Mouse (Mus musculus) forebrain, postnatal 0 days (tissue): ENCODE data around the gene Grb10. TPM values are rescaled to one million over a fixed set of nuclear protein-coding genes. Genes with fewer than 3 reads are reported as not detected.

Experiments used
- ATAC-seq: fragments of 200-750 bp; cut with Nextera tagmentation; 2 replicates; pipeline ENCODE4 v1.8.0; 2017; ENCODE audit warnings: mild to moderate bottlenecking, moderate library complexity
- DNase-seq: peaks from one replicate; pipeline ENCODE4 v3.0.0-alpha.2; 2015
- H3K27ac ChIP-seq: fragments of 300-500 bp; sonication (generic); 2 replicates; pipeline ENCODE4 v1.5.1; 2014; ENCODE audit warnings: low read depth, mild to moderate bottlenecking, antibody characterized with exemption, low read length, moderate library complexity, mixed read lengths
- H3K27me3 ChIP-seq: fragments of 300-500 bp; sonication (generic); 2 replicates; pipeline ENCODE4 v1.6.1; 2014; ENCODE audit warnings: mild to moderate bottlenecking, low read length, mixed read lengths; ENCODE audit not compliant: insufficient read depth
- H3K36me3 ChIP-seq: fragments of 300-500 bp; sonication (generic); 2 replicates; pipeline ENCODE4 v1.6.1; 2014; ENCODE audit warnings: mild to moderate bottlenecking, moderate library complexity; ENCODE audit not compliant: insufficient read depth
- H3K4me1 ChIP-seq: fragments of 300-500 bp; sonication (generic); 2 replicates; pipeline ENCODE4 v1.6.1; 2014; ENCODE audit warnings: antibody characterized with exemption; ENCODE audit not compliant: insufficient read depth
- H3K4me2 ChIP-seq: fragments of 300-500 bp; sonication (generic); 2 replicates; pipeline ENCODE4 v1.6.1; 2014; ENCODE audit warnings: low read depth, mild to moderate bottlenecking, moderate library complexity
- H3K4me3 ChIP-seq: fragments of 300-500 bp; sonication (generic); 2 replicates; pipeline ENCODE4 v1.5.1; 2014; ENCODE audit warnings: low read depth, low read length, mixed read lengths
- H3K9ac ChIP-seq: fragments of 300-500 bp; sonication (generic); 2 replicates; pipeline ENCODE4 v1.6.1; 2014; ENCODE audit warnings: mild to moderate bottlenecking
- H3K9me3 ChIP-seq: fragments of 300-500 bp; sonication (generic); 2 replicates; pipeline ENCODE4 v1.6.1; 2016; ENCODE audit warnings: low read length
- CTCF ChIP-seq: sonication (generic); IDR thresholded peaks from 2 replicates; pipeline ENCODE4 v1.5.1; 2016; ENCODE audit warnings: antibody characterized with exemption, control low read depth, low read depth
- WGBS: fragments of 180-500 bp; shearing (Covaris S2); extraction: QIAGEN DNeasy Blood & Tissue Kit; methylation state at CpG from one replicate; pipeline ENCODE4 v1.1.7; 2014; 5-methylcytosine and 5-hydroxymethylcytosine counted together
- polyA plus RNA-seq: library from polyadenylated mRNA; unstranded; fragments of >200 nt; fragmentation: Nextera tagmentation; extraction: Ambion mirVana; gene quantifications from 2 replicates; pipeline ENCODE4 v1.2.1, GENCODE M21; 2015
- total RNA-seq: library from RNA; depleted of rRNA; stranded (reverse); fragments of >200 nt; gene quantifications from 2 replicates; pipeline ENCODE4 v1.2.3, GENCODE M21; 2014

Grb10 gene
- total and polyA plus RNA-seq, 2 experiments from 2014 or later = 32.7 to 80.3 TPM

- no peak overlapping the region for H3K27ac ChIP-seq
- no peaks in the 10 kb centered on the region for H3K9me3 ChIP-seq
- no peaks in the 10 kb centered on the region for H3K27me3 ChIP-seq
- H3K4me3 ChIP-seq = no peak overlapping the region
- DNase-seq (no peak), ATAC-seq (peak; percentile 32; the same call in 1 of the 2 replicates)
- H3K36me3 ChIP-seq = peaks cover 14% of the 10 kb centered on the region; the same call in 1 of the 2 replicates
- no peaks in the 10 kb centered on the region for H3K4me1 ChIP-seq
- H3K9ac ChIP-seq = no peak overlapping the region
- H3K4me2 ChIP-seq = no peak overlapping the region
- no peak for TF ChIP-seq CTCF
- 60% methylated on average over 11 of the region's 11 CpGs for WGBS
These were observed 106.2 kb downstream of the Grb10 start for GRCm38 (mm10) chr11:11932102-11932789.

DNA sequence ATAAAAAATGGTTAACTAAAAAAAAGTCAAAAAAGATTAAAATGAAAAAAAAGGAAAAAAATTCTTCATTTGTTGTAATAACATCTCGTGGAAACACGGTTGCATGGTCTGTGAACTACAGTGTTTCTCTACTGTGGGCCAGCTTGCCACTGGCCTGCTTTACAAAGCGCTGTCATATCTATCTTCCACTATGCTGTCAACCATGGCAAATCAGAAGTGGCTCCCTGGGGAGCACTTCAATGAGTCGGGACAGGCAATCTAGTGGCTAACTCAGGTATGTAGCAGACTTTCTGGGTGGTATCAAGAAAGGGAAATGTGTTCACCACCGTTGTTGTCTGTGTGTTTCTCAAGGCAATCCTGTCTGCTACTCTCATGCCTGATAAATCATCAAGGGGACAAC lies 106.8 kb downstream of the Grb10 start:
- Histone ChIP-seq H3K9ac (no peak overlapping the region), H3K27ac (no peak overlapping the region), H3K4me3 (no peak overlapping the region), H3K27me3 (no peaks in the 10 kb centered on the region), H3K36me3 (peaks cover 14% of the 10 kb centered on the region; the same call in 1 of the 2 replicates), H3K9me3 (no peaks in the 10 kb centered on the region), H3K4me1 (no peaks in the 10 kb centered on the region), H3K4me2 (no peak overlapping the region)
- TF ChIP-seq CTCF = no peak
- no peak for DNase-seq
- 86% methylated on average over 5 of the region's 5 CpGs for WGBS
- ATAC-seq = no peak

DNA sequence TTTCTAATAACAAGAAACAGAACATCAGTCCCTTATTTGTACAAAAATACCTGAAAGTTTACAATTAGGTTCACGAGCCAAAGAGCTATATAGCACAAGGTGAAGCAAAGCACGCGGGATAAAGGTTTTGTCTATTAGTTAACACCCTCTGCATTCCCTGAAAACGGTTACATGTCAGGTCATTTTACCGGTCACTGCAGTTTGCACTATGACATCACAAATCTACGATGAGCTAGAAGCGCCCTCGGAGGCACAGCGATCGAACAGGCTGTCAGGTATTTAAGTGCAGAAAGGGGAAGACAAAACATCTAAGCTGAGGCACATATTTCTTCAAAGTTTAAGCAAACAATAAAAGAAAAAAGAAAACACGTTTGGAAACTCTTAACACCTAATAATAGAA lies 108.0 kb downstream of the Grb10 start:
- ATAC-seq (no peak), DNase-seq (no peak)
- H3K4me2 ChIP-seq = no peak overlapping the region
- H3K9ac ChIP-seq = no peak overlapping the region
- no peaks in the 10 kb centered on the region for H3K27me3 ChIP-seq
- peaks cover 14% of the 10 kb centered on the region; the same call in 1 of the 2 replicates for H3K36me3 ChIP-seq
- no peak for TF ChIP-seq CTCF
- no peaks in the 10 kb centered on the region for H3K4me1 ChIP-seq
- H3K27ac ChIP-seq = no peak overlapping the region
- 89% methylated on average over 11 of the region's 11 CpGs for WGBS
- H3K9me3 ChIP-seq = no peaks in the 10 kb centered on the region
- no peak overlapping the region for H3K4me3 ChIP-seq

DNA sequence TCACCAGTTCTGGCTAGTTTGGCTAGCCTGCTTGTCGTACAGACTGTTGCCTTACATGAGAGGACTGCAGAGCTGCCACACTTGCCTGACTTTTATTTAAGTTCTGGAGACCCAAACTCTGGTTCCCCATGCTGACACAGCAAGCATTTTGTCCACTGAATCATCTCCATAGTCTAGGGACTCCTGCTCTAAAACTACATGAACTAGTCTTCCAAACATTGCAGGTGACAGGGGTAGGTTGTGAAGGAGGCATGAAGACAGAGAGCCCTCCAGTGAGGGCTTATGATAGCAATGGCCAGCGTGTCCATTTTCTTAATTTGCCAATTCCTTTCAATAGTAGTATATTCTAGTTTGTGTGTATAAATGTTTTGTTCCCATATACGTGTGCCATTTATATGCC lies 109.4 kb downstream of the Grb10 start:
- TF ChIP-seq CTCF = no peak
- H3K27ac ChIP-seq = no peak overlapping the region
- ATAC-seq (no peak), DNase-seq (no peak)
- peaks cover 8% of the 10 kb centered on the region; the same call in 1 of the 2 replicates for H3K36me3 ChIP-seq
- H3K9ac ChIP-seq = no peak overlapping the region
- H3K4me3 ChIP-seq = no peak overlapping the region
- no peak overlapping the region for H3K4me2 ChIP-seq
- 90% methylated on average over 3 of the region's 3 CpGs for WGBS
- no peaks in the 10 kb centered on the region for H3K4me1 ChIP-seq
- no peaks in the 10 kb centered on the region for H3K9me3 ChIP-seq
- H3K27me3 ChIP-seq = no peaks in the 10 kb centered on the region

GRCm38 (mm10) chr11:11928586-11928985 lies 109.9 kb downstream of the Grb10 start:
- H3K4me3 ChIP-seq = no peak overlapping the region
- no peaks in the 10 kb centered on the region for H3K4me1 ChIP-seq
- no peak overlapping the region for H3K4me2 ChIP-seq
- no peak for DNase-seq
- H3K36me3 ChIP-seq = peaks cover 5% of the 10 kb centered on the region; the same call in 1 of the 2 replicates
- H3K9me3 ChIP-seq = no peaks in the 10 kb centered on the region
- TF ChIP-seq CTCF = no peak
- no peak overlapping the region for H3K9ac ChIP-seq
- H3K27me3 ChIP-seq = no peaks in the 10 kb centered on the region
- ATAC-seq = no peak
- no peak overlapping the region for H3K27ac ChIP-seq
- WGBS = 93% methylated on average over 2 of the region's 2 CpGs

- WGBS = 37% methylated on average over 3 of the region's 3 CpGs
- Histone ChIP-seq H3K4me3 (no peak overlapping the region), H3K27me3 (no peaks in the 10 kb centered on the region), H3K4me2 (no peak overlapping the region), H3K27ac (no peak overlapping the region), H3K9ac (no peak overlapping the region), H3K4me1 (no peaks in the 10 kb centered on the region), H3K9me3 (no peaks in the 10 kb centered on the region), H3K36me3 (no peaks in the 10 kb centered on the region)
- DNase-seq (no peak), ATAC-seq (no peak)
- no peak for TF ChIP-seq CTCF
These were observed 114.6 kb downstream of the Grb10 start for GRCm38 (mm10) chr11:11923900-11924299.

DNA sequence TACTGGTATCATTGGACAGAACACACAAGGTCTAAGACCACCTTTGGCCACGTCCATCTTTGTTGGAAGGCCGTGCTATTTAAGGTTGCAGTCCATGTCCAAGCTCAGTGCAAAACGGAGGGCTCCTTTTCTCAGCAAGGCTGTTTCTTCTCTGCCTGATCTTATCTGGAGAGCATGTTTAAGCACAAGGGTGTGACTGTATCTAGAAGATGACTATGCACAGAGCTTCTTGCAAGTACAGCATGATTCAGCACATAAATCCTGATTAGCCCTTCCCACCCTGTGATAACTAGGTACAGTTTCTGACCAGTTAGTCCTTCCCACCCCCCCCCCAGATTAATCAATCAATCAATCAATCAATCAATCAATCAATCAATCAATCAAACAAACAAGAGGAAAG lies 115.1 kb downstream of the Grb10 start:
- H3K27ac ChIP-seq = no peak overlapping the region
- H3K9ac ChIP-seq = no peak overlapping the region
- ATAC-seq (no peak), DNase-seq (no peak)
- no peaks in the 10 kb centered on the region for H3K4me1 ChIP-seq
- H3K9me3 ChIP-seq = no peaks in the 10 kb centered on the region
- no peak overlapping the region for H3K4me2 ChIP-seq
- H3K27me3 ChIP-seq = no peaks in the 10 kb centered on the region
- no peaks in the 10 kb centered on the region for H3K36me3 ChIP-seq
- WGBS = 90% methylated on average over 3 of the region's 3 CpGs
- TF ChIP-seq CTCF = no peak
- no peak overlapping the region for H3K4me3 ChIP-seq
